Mouse (Mus musculus): Measurements from ENCODE around the gene Cdh23.

Cdh23 gene

DNA sequence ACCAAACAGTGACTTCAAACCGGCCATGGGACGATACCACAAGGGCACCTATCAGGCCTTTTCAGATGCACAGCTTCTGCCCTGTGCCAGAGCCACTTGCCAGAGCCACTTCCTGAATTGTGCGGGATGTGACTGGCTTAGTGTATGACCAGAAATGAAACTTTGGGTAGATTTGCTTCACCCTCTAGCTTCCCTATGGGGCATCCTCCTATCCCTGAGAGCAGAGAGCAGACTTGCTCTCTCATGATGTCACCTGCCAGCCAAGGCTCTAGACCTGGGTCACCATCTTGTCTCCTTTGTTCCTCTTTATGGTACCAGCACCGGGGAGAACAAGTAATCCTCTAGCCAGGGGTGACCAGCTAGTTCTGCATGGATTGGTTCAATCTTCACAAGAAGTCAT lies 10.0 kb upstream of the Cdh23 start:
- DNase-seq (ENCODE audit: low spot score), result no peak

DNA sequence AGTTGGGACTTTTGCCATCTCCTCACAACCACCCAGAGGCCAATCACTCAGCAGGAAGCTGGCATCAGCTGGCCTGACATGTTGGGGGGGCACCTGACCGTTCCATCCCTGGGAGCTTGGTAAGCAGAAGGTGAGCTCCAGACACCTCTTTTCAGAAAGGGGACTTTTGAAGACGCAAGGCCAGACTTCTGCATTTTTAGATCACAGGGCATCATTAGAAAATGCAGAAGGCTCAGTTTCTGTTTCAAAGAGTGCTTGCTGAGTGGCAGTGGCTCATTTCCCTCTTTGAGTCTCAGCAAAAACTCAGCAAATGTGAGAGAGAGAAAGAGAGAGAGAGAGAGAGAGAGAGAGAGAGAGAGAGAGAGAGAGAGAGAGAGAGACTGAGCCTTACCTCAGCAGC lies 8.8 kb upstream of the Cdh23 start:
- no peak for DNase-seq (ENCODE audit: low spot score)

DNA sequence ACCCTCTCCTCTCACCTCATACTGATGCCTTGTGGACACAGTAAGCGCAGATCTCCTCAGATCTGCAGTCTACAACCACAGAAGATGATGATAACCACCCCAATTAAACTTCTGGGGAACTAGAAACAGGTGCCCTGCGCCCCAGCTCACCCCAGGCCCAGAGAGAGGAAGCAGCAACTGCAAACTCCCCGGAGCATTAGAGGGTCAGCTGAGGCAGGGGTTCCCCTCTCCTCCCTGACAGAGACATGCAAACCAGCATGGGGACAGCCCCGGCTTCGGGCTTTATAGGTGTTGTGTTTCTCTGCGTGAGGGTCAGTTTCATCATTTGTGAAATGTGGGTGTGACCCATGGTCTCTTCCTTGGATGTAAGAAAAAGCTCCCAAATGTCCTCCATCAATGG lies 1.5 kb upstream of the Cdh23 start:
- no peak for DNase-seq (ENCODE audit: low spot score)

DNA sequence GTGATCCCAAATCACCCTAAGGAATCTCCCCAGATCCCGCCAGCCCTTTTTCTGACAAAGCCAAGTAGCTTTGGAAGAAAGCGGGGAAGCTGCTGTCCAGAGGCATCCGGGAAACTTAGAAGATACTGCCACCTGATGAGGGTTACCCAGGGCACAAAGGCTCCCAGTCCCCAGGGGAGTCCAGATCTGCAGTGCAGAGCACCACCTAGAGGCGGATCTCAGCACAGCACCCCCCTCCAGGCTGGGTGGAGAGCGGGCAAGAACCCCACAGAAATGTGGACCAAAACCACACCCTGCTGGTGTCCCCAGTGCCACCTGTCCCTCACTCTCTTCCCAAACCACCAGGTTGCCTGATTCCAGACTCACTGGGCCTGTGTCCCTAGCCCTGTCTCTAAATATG lies 685 bp upstream of the Cdh23 start:
- DNase-seq (ENCODE audit: low spot score), result no peak

DNA sequence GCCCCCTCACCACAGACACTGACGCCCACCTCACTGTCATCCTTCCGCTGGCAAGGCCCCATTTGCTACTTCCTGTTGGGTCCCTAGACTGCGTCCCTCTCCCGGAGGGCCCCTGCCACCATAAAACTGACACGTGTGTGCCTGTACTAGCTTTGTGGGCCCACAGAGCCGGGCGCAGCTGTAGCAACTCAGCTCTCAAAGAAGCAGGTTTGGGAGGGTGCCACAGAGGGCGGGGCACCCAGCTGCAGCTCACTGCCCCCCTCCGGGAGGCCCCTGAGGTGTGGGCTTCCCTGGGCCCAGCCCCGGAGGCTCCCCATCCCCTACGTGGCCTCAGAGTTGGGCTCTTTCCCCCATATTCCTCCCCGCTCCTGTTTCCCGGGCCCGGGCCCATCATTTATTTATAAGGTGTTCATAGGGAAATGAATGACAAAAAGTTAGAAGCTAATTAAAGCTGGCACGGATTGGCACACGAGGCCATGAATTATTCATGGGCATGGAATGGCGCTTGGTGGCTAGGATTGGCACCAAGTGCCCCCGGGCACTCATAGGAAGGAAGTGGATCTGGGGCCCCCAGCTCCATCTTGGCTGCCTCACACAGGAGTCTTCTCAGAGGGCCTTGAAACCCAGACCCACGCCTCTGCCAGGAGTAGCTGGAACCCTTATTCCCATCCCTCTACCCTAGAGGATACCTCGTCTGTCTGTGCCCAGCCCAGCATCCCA lies 4.5 kb downstream of the Cdh23 start:
- DNase-seq (ENCODE audit: low spot score), result no peak

DNA sequence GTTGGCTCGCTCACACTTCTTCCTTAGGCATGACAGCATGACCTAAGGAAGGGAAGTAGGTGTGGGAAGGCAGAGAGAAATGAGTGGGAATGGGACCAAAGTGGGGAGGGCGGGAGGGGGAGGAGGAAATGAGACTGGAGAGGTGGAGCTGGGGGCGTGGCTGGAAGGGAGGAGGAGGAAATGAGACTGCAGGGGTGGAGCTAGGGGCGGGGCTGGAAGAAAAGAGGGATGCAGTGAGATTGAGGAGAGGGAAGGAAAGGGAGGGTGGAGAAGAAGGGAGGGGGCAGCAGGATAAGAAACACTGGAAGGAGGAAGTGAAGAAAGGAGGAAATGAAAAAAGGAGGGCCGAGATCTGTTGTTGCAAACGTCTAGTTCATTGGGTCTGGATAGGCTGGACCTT lies 5.3 kb downstream of the Cdh23 start:
- no peak for DNase-seq (ENCODE audit: low spot score)

DNA sequence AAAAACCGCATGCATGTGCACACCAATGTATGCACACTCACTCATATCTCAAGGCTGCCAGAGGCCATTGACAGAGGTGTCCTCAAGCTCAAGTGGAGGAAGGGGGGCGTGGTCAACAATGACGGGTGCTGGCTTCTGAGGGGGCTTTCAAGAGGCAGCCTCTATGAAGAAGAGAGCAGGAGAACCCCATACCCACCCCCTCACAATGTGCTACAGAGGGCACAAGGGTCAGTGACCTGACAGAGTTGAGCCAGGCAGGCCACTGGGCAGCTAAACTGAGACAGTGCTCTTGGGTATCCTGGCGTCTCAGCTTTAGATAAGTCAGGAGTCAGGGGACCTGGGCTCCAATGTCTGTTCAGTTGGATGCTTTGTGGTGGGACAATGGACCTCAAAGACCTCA lies 6.9 kb downstream of the Cdh23 start:
- DNase-seq (ENCODE audit: low spot score), result no peak

DNA sequence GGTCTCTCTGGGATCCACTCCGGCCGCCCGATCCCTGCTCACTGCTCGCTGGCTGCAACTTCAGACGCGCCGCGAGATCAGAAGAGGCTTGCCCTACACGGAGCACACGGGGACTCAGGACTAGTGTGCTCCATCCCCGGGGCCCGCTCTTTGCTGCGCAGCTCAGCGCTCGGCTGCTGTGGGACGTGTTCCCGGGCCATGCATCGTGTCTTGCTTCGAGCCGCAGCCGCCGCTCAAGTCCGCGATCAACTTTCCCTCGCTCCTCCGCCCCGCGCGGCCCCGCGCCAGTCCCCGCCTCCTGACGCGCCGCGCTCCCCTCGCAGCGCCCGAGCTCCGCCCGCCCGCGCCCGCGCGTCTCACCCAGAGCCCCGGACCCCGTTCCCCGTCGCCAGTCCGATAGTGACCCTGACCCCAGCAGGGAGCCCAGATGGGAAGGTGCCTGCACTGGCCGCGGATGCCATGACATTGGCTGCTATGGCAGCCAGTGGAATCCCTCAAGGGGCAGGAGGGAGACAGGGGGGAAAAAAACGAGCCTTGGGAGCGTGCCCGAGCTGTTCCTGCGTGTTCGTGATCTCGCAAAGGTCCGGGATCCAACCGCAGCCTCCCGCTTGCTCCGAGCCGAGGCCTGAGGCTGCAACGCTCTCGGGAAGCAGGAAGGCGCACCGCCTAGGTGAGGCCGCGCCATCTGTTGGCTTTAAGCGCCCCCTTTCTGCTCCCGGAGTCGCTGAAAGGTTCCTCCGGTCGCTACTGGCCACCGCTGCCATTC lies 9.1 kb downstream of the Cdh23 start:
- DNase-seq (ENCODE audit: low spot score), result peak; percentile 33

DNA sequence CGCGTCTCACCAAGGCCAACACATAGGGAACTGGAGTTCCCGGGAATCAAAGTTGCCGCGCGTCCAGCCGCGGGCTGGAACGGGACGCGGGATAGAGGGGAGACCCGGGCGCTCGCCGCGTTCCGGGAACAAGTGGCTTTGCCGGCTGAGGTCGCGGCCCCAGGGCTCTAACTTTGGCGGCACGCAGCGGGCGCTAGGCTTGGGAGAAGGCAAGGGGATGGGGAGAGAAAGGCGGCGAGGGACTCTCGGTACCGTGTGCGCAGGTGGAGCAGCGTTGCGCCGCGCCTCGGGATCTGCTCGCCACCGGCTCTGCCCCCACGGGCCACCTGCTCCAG lies 9.7 kb downstream of the Cdh23 start:
- no peak for DNase-seq (ENCODE audit: low spot score)

DNA sequence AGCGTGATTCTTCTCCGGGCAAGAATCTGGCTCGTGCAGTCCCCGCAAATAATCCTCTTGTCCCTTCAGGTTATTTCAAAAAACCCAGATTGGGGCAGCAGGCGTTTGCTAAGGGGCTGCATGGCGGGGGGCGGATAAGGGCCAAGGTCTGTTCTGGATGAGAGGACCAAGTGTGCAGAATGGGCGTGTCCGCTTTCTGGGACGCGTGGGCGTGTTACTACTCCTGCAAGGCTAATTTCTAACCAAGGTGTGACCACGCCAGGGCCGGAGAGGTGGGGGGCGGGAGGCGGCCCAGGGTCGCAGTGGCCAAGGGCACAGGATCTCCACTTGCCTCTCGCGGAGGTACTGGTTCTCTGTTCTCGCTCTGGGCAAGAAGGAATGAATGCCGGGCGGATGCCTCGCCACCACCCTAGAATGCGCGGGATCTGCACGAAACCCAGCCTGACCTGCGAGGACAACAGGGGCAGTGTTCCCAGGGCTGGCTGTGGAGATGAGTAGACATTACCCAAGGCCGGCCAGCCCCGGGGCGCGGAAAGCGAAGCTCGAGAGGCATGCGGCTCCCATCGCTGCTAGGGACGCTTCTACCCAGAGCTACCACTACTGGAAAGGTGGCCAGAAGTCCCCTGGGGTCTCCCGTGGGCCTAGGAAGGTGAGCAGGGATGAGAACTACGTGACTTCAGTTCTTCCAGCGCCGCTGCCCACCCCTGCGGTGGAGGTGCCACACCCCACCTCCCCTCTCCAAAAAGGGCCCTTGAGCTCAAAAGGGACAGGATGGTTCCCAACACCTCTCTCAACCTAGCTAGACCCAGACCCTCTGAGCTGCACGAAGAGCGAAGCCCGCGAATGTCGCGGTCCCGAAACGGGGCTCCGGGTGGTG lies 10.3 kb downstream of the Cdh23 start:
- DNase-seq (ENCODE audit: low spot score), result no peak

DNA sequence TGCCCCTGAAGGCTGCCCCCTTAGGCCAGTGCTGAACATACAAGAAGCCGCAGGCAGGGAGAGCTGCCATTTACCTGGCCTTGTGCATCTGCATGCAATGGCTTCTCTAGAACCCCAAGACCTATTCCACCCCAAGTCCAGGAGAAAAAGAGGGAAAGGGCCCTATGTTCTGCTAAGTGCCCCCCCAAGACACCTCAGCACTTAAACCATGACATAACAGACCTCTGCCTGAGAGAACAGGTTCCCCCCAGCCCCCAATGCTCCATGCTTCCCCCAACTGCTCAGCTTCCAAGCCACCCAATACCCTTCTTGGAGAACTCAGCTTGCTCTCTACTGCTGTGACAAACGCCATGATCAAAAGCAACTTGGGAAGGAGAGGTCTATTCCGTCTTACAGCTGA lies 17.4 kb downstream of the Cdh23 start:
- no peak for DNase-seq (ENCODE audit: low spot score)

DNA sequence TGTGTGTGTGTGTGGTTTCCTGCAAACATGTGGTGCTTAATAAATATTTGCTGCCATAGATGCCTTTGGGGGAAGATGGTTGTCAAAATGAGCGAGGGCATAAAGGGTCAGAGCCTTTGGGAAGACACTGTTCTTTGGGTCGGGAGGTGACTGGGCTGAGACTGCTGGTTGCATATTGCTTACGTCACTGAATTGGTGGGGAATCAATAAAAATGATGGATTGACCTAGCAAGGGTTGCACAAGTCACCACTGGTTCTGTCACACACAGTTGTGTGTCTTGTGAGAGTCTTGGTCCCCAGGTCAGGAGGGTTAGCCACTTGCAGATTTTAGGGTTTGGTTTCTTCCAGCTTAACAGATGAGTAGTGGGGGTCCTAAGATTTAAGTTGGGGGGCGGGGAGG lies 19.0 kb downstream of the Cdh23 start:
- no peak for DNase-seq (ENCODE audit: low spot score)

DNA sequence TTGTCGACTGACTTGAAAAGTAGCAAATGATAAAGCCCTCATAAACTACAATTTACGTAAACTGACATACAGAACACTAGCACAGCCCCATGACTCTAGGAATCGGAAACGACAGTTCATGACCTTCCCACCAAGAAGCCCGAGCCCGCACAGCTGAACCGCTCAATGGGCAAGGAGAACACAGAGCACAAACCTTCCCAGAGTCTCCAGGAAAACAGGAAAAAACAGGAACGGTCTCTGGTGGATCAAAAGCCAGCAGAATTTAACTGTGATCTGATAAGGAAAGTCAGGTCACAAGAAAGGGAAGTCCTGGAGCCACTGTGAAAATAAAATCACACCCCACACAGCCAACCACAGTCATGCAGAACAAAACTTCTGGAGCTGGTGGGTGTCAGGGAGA lies 26.1 kb downstream of the Cdh23 start:
- no peak for DNase-seq (ENCODE audit: low spot score)

DNA sequence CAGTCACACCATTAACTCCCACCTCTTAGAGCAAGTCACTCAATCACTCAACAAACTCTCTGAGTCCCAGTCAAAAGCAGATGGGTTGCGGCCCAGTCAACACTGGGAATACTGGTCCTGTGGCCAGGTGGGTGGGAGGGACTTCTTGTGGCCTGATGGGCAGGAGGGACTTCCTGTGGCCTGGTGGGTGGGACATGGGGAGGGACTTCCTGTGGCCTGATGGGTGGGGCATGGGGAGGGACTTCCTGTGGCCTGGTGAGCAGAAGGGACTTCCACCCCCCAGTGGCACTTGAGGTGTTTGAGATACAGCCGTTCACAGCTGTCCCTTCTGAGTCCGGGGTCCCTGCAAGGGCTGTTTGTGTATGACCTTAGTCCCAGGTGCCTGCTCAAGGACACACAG lies 27.7 kb downstream of the Cdh23 start:
- DNase-seq (ENCODE audit: low spot score), result no peak

DNA sequence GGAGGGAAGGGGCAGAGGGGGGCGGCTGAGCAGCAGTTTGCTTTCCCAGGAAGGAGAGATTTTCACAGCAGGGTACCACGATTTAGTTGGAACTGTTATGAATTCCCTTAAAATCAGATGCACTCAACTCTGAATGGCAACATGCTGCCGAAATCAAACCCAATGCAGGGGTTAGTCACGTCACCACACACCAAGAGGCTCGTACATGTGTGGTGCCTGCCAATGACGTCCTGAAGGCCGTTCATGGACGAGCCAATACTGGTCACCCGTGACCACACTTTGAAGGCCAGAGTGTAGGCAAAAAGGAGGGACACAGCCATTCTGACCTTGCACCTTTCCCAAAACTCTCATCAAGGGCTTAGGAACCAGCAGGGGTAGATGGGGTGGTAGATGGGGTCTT lies 35.3 kb downstream of the Cdh23 start:
- DNase-seq (ENCODE audit: low spot score), result no peak

DNA sequence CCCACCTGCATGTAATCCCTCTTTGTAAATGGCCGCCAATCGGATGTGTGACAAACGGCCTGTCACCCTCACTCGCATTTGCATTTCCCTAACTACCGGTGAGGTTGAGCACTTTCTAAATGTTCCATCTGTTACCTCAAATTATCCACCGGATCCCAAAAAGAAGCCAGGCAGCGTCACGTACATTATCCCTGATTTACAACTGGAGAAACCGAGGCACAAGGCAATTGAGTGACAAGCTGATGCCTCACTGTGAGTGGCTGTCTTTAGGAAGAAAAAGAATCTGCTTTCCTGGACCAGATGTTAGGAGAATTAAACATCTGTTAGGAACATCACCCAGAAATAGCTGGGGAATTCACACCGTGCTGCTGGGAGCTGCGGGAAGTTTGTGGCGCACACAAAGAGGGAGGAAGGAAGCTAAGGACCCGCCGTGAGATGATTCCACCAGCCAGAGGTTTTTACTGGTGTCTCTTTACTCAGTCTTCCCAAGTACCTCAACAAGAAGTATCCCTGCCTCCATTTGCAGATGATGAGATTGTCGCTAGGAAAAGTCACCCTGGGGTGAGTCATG lies 36.8 kb downstream of the Cdh23 start:
- DNase-seq (ENCODE audit: low spot score), result no peak

DNA sequence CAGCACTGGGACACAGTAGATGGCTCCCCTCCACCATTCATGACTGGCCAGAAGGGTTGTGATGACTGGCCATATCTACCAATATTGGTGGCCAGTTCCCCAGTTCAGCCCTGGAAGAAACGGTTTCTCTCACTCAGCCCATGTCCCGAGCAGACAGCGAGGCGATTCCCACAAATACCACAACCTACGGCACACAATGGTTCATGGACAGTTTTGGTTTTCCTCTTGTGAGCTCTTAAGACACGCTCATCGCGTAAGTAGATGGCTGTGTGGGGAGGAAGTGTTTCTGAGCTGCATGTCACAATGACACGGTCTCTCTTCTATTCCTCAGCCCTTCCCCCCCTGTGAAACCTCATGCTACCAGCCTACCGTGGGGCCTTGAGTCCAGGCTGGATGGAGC lies 38.1 kb downstream of the Cdh23 start:
- no peak for DNase-seq (ENCODE audit: low spot score)

DNA sequence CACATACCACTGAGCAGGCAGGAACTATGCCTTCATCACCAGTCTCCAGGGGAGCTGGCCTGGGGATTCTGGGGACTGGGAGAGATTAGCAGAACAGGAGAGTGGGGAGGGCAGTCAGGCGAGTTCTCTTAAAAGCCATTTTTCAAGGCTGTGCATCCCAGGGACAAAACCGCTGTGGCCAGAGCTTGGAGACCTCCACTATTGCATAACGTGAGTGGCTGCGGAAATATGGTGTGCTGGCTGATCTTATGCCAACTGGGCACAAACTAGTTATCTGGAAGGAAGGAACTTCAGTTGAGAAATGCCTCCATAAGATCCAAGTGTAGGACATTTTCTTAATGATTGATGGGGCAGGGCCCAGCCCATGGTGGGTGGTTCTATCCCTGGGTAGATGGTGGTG lies 42.6 kb downstream of the Cdh23 start:
- no peak for DNase-seq (ENCODE audit: low spot score)

DNA sequence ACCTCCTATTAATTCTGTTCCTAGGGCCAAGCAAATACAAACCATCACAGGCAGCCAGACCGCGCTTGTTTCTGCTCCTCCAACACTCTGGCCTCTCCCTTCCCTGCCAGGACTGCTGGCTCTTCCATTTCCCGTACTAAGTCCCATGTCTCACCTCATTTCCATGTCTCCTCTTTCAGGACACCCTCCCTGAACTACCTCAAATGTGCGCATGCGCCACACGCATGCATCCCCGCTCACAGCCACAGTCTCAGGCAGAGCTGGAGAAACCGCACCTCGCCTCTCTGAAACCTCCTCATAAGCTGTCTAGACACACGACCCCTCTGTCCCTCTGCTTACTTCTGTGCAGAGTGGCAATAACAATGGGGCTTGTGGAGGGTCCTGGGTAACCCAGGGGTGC lies 43.2 kb downstream of the Cdh23 start:
- DNase-seq (ENCODE audit: low spot score), result no peak

DNA sequence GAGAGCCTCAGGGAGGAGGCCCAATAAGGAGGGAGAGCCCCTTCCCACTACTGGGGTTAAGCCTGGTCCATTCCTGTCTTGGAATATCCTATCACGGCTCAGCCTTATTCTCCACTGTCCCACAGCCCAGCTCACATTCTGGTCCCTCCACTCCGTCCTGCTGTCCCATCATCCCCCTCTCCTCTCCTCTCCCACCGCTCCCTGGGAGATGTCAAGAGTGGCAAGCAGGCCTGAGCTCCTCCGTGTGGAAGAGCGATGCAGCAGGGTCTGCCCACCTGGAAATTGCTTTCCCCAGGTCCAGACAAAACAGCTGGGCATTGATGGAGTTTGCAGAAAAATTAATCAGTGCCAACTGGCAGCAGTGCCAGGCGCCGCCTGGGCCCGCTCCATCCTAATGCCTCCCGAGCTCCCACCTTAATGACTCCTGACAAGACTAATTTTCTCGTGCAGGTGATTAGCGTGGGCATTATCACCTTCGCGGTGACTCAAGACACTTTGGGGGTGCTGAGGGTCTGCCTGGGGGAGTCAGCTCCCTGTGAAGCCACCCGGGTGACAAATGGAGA lies 52.1 kb downstream of the Cdh23 start:
- DNase-seq (ENCODE audit: low spot score), result no peak

DNA sequence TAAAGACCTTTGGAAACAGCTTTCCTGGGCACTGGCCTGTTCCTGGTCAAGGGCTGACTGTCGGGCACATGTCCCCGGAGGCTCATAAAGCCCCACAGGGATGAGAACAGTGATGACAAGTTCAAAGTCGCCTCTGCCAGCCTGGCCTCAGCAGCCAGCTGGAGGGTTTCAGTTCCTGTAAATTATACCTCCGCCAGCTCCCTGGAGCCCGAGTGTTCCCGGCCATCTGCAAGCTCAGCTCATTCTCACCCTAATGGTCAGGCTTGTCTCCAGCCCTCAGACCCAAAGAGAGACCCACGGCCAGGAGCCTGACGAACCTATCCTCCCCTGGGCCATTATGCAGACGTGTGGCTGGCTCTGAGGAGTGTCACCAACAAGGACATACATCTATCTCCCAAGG lies 57.0 kb downstream of the Cdh23 start:
- no peak for DNase-seq (ENCODE audit: low spot score)

DNA sequence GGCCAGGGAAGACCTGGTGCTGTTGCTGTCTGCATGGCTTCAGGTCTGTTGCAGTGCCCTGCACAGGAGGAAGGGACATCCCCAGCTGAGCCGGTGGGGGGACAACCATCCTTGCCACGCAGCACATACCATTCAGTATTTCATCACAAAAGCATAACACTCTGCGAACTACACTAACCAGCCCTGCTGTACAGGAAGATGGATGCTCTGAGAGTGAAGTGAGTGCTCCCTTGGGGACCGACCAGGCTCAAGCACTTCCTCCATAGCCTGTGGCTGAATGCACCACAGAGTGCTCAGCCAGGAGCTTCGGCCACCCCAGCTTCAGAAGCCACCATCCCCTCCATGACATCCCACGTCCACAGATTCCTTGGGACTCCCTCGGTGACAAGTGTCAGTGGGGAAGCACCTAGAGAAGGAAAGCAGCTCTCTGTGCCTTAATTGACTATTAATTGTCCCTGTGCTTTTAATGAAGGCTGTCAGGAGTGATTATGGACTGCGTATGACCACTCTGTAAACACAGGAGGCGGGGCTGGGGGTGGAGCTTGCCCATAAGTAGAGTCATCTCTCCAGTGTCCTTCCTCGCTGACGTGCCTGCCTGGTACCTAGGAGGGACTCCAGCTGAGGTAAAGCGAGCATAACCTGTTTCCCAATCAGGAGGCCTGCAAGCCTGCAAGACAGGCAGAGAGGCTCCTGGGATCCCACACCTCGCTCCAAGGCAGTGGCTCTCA lies 60.6 kb downstream of the Cdh23 start:
- no peak for DNase-seq (ENCODE audit: low spot score)

All from ovary, postnatal 10 days (tissue).